Mouse (Mus musculus): ENCODE measurements at regions not wholly inside any gene's neighbourhood (a gene's known extent, or its start where the extent isn't known, plus 50 kb on each side); places are given as distances from the start of the nearest gene placed in this dataset.

DNA sequence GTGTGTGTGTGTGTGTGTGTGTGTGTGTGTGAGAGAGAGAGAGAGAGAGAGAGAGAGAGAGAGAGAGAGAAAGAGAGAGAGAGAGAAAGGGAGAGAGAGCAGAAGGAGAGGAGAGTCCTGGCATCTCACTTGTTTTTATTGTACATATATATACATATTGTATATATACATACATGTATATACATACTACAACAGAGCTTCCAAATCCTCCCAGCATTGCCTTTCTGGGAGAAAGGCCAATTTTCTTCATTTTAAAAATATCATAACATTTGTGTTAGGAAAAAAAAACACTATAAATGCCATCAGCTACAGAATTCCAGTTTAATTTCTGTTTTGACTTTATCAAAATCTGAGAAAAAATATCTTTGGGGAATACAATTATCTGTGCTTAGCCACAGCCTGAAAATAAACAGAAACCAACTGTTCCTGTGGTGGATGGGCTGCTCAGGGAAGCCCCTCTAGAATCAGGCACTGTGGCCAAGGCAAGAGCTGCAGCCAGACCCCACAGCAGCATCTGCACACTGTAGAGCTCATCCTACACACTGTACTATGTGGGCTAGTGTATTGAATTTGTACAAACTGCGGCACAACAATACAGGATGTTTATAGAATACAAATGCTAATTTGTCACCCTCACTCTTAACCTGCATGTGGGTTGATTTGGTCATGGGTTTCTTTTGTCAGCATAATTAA, 64.6 kb upstream of the Mgmt start:
- Histone ChIP-seq H3K27ac (no peak overlapping the region), H3K4me3 (replicated peaks) (no peak overlapping the region), H3K4me1 (peaks cover 8% of the 10 kb centered on the region), H3K4me2 (no peak overlapping the region), H3K9me3 (replicated peaks) (no peaks in the 10 kb centered on the region), H3K36me3 (no peaks in the 10 kb centered on the region), H3K9ac (no peak overlapping the region), H3K27me3 (peaks cover 28% of the 10 kb centered on the region)
- 87% methylated on average over 1 of the region's 1 CpGs for WGBS
- no peak for ATAC-seq (replicated peaks; ENCODE audit: low FRiP score)

DNA sequence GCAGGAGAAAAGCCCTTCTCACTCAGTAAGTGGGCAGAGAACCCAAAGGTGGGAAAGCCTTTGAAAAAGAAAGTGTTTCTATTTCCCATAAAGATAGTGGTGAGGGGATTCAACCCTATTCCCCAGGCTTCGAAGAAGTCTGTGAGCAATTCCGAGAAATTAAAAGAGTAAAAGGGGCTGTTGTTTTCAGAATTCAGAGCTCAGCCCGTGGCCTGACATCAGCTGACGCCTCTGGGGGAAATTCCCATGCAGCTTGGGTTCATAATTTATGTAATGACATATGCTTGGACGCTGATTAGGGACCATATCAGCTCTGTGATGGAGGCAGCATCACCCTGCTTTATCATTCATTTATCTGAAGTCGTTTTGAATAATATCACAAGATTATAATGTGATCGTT, 62.0 kb upstream of the Mgmt start:
- ATAC-seq (replicated peaks; ENCODE audit: low FRiP score) = no peak
- WGBS = 65% methylated on average over 7 of the region's 7 CpGs
- H3K27ac ChIP-seq = no peak overlapping the region
- no peak overlapping the region for H3K4me2 ChIP-seq
- H3K4me3 ChIP-seq (replicated peaks) = no peak overlapping the region
- peaks cover 8% of the 10 kb centered on the region; the same call in 1 of the 2 replicates for H3K27me3 ChIP-seq
- H3K9ac ChIP-seq = no peak overlapping the region
- H3K36me3 ChIP-seq = no peaks in the 10 kb centered on the region
- no peaks in the 10 kb centered on the region for H3K9me3 ChIP-seq (replicated peaks)
- no peaks in the 10 kb centered on the region for H3K4me1 ChIP-seq

DNA sequence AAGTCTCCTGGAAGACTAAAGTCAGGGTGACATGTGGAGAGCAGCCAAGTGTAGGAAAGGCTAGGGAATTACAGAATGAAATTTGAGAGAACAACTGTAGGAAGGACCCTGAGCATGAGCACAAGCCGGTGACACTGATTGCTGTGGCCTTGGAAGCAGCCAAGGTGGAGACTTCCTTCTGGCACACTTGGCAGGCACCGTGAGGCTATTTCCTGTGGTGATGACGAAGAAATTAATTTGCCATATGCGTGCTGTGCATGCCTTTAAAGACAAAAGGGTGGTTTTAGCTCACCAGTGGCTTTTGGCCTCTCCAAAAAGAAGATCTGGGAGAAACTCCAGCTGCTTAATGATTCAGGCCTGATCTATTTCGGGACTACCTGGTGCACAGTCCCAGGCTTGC, 55.4 kb upstream of the Mgmt start:
- Histone ChIP-seq H3K4me3 (replicated peaks) (no peak overlapping the region), H3K36me3 (no peaks in the 10 kb centered on the region), H3K27ac (no peak overlapping the region), H3K9me3 (replicated peaks) (no peaks in the 10 kb centered on the region), H3K4me2 (no peak overlapping the region), H3K27me3 (0 out of 2 replicates have a peak, but pooled peaks cover 7% of the 10 kb centered on the region), H3K9ac (no peak overlapping the region), H3K4me1 (peaks cover 17% of the 10 kb centered on the region)
- ATAC-seq (replicated peaks; ENCODE audit: low FRiP score) = no peak
- 46% methylated on average over 5 of the region's 5 CpGs for WGBS

DNA sequence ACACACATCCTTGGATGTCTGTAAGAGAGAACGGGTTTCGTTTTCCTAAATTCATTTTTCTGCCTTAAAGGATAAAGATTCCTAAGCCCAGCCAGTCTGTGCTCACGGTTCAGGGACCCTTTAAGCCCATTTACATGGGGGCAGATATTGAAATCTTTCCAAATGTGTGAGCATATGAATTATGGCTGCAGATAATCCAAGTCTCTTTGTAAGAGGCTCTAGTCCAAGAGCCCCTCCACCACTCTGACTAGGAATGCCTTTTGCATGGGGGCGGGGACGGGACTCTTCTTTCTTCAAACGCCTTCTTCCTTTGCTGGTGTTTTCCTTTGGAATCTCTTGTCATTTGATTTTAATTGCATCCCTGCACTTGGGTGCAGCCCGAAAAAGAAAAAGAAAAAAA, 54.2 kb upstream of the Mgmt start:
- Histone ChIP-seq H3K27me3 (0 out of 2 replicates have a peak, but pooled peaks cover 7% of the 10 kb centered on the region), H3K4me2 (no peak overlapping the region), H3K4me3 (replicated peaks) (no peak overlapping the region), H3K9ac (no peak overlapping the region), H3K27ac (no peak overlapping the region), H3K36me3 (no peaks in the 10 kb centered on the region), H3K4me1 (peaks cover 23% of the 10 kb centered on the region), H3K9me3 (replicated peaks) (no peaks in the 10 kb centered on the region)
- WGBS = 44% methylated on average over 7 of the region's 7 CpGs
- no peak for ATAC-seq (replicated peaks; ENCODE audit: low FRiP score)

DNA sequence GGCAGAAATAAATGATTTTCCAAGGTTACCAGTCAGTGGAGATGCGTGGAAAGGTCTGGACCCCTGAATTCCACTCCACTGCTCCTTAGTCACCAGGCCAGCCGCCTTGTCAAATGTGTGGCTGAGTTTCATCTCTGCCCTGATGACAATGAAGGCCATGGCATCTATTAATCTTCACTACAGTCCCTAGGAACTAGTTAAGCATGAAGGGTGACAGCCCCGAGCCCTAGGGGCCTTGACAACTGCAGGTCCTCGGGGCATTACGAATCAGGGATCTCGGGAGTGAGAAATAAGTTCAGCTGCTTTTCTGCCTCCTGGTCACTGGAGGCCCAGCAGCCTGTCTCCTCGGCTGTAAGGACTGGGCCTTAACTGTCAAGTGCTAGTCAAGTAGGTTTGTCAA, 51.7 kb upstream of the Mgmt start:
- Histone ChIP-seq H3K4me2 (no peak overlapping the region), H3K27ac (no peak overlapping the region), H3K9me3 (replicated peaks) (no peaks in the 10 kb centered on the region), H3K36me3 (no peaks in the 10 kb centered on the region), H3K4me3 (replicated peaks) (no peak overlapping the region), H3K4me1 (peaks cover 23% of the 10 kb centered on the region), H3K9ac (no peak overlapping the region), H3K27me3 (0 out of 2 replicates have a peak, but pooled peaks cover 12% of the 10 kb centered on the region)
- no peak for ATAC-seq (replicated peaks; ENCODE audit: low FRiP score)
- 52% methylated on average over 7 of the region's 7 CpGs for WGBS

DNA sequence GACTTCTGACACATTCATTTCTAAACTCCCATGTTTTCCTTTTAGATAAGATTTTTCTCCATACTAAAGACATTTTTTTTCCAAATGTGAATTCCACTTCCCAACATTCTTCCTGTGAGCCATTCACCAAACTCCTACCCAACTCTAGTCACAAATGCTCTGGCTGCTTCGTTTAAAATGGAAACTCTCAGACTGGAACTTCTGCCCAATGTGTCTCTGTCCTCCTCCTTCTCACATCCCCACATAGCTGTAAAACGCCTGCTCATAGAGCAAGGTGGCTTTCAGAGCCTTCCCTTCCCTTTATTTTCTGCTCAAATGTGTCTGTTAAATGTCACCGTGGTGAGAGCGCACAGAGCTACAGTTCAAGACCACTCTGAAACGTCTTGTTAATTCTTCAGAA, 50.1 kb upstream of the Mgmt start:
- Histone ChIP-seq H3K27ac (no peak overlapping the region), H3K9me3 (replicated peaks) (no peaks in the 10 kb centered on the region), H3K9ac (no peak overlapping the region), H3K36me3 (no peaks in the 10 kb centered on the region), H3K4me3 (replicated peaks) (no peak overlapping the region), H3K27me3 (0 out of 2 replicates have a peak, but pooled peaks cover 12% of the 10 kb centered on the region), H3K4me1 (peaks cover 19% of the 10 kb centered on the region), H3K4me2 (no peak overlapping the region)
- no peak for ATAC-seq (replicated peaks; ENCODE audit: low FRiP score)
- 31% methylated on average over 5 of the region's 5 CpGs for WGBS
